Mouse (Mus musculus): ENCODE measurements around the gene Fbxl17. TPM values are rescaled to one million over a fixed set of nuclear protein-coding genes. Genes with fewer than 3 reads are reported as not detected.

The Fbxl17 gene
- polyA plus RNA-seq, 1 experiment from 2014 or later, result 4.3 TPM

- Histone ChIP-seq H3K9me3 (ENCODE audit: control insufficient read depth) (no peaks in the 10 kb centered on the region), H3K4me2 (replicated peaks; ENCODE audit: low read depth) (no peak overlapping the region), H3K9ac (ENCODE audit: low read depth, low read length) (no peak overlapping the region), H3K36me3 (ENCODE audit: control insufficient read depth, insufficient read depth) (no peaks in the 10 kb centered on the region), H3K4me3 (ENCODE audit: low read depth, low read length) (no peak overlapping the region), H3K27ac (ENCODE audit: low read depth, low read length) (no peak overlapping the region), H3K27me3 (replicated peaks; ENCODE audit: control insufficient read depth, insufficient read depth, low read length) (no peaks in the 10 kb centered on the region), H3K4me1 (replicated peaks; ENCODE audit: control insufficient read depth, insufficient read depth, low read length) (no peaks in the 10 kb centered on the region)
- TF ChIP-seq CTCF (IDR thresholded peaks at IDR 0.05; ENCODE audit: low read depth), result no peak
- ATAC-seq, result no peak
- WGBS, result 43% methylated on average over 2 of the region's 2 CpGs
Observed at GRCm38 (mm10) chr17:63095553-63095952, 404.3 kb downstream of the Fbxl17 start.

DNA sequence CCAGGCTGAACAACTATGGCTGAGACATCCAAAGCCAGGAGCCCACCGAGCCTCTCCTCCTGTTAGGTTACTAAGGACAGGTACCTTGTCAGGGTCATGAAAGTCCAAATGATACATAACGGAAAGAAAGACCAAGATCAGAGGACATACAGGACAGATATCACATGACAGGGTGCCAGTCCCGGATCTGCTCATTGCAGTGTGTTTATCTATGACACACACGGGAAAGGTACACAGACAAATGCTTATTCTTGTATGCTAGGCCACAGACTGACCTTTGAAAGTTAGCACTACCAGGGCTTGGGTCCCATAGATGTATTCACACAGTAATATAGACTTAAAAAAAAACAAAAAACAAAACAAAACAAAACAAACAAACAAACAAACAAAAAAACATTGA is 404.8 kb downstream of the Fbxl17 start:
- Histone ChIP-seq H3K9ac (ENCODE audit: low read depth, low read length) (no peak overlapping the region), H3K36me3 (ENCODE audit: control insufficient read depth, insufficient read depth) (no peaks in the 10 kb centered on the region), H3K9me3 (ENCODE audit: control insufficient read depth) (no peaks in the 10 kb centered on the region), H3K27me3 (replicated peaks; ENCODE audit: control insufficient read depth, insufficient read depth, low read length) (no peaks in the 10 kb centered on the region), H3K4me2 (replicated peaks; ENCODE audit: low read depth) (no peak overlapping the region), H3K27ac (ENCODE audit: low read depth, low read length) (no peak overlapping the region), H3K4me3 (ENCODE audit: low read depth, low read length) (no peak overlapping the region), H3K4me1 (replicated peaks; ENCODE audit: control insufficient read depth, insufficient read depth, low read length) (no peaks in the 10 kb centered on the region)
- 60% methylated on average over 4 of the region's 4 CpGs for WGBS
- TF ChIP-seq CTCF (IDR thresholded peaks at IDR 0.05; ENCODE audit: low read depth), result no peak
- ATAC-seq, result no peak

DNA sequence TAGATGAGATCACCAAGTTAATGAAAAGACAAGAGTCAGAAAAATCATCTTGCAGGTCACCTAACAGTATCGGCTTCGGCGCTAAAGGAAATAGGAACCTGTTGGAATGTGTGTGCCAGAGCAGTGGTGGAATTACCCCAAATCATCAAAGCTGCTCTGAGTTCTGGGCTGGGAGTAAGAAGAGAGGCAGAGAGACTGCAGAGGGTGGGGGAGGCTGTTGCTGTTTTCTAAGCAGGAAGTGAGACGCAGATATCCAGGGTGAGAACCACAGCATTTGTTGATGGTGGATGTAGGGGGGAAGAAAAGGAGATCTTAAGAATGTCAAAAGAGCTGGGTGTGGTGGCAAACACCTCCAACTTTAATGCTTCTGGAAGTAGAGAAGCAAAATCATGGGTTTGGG is 406.6 kb downstream of the Fbxl17 start:
- Histone ChIP-seq H3K9ac (ENCODE audit: low read depth, low read length) (no peak overlapping the region), H3K9me3 (ENCODE audit: control insufficient read depth) (no peaks in the 10 kb centered on the region), H3K27me3 (replicated peaks; ENCODE audit: control insufficient read depth, insufficient read depth, low read length) (no peaks in the 10 kb centered on the region), H3K27ac (ENCODE audit: low read depth, low read length) (no peak overlapping the region), H3K4me2 (replicated peaks; ENCODE audit: low read depth) (no peak overlapping the region), H3K4me1 (replicated peaks; ENCODE audit: control insufficient read depth, insufficient read depth, low read length) (no peaks in the 10 kb centered on the region), H3K36me3 (ENCODE audit: control insufficient read depth, insufficient read depth) (no peaks in the 10 kb centered on the region), H3K4me3 (ENCODE audit: low read depth, low read length) (no peak overlapping the region)
- WGBS, result 76% methylated on average over 4 of the region's 4 CpGs
- ATAC-seq, result no peak
- no peak for TF ChIP-seq CTCF (IDR thresholded peaks at IDR 0.05; ENCODE audit: low read depth)

- no peaks in the 10 kb centered on the region for H3K9me3 ChIP-seq (ENCODE audit: control insufficient read depth)
- no peak for TF ChIP-seq CTCF (IDR thresholded peaks at IDR 0.05; ENCODE audit: low read depth)
- no peak overlapping the region for H3K9ac ChIP-seq (ENCODE audit: low read depth, low read length)
- 86% methylated on average over 6 of the region's 6 CpGs for WGBS
- H3K4me1 ChIP-seq (replicated peaks; ENCODE audit: control insufficient read depth, insufficient read depth, low read length), result no peaks in the 10 kb centered on the region
- ATAC-seq, result no peak
- no peak overlapping the region for H3K4me3 ChIP-seq (ENCODE audit: low read depth, low read length)
- no peak overlapping the region for H3K4me2 ChIP-seq (replicated peaks; ENCODE audit: low read depth)
- H3K36me3 ChIP-seq (ENCODE audit: control insufficient read depth, insufficient read depth), result no peaks in the 10 kb centered on the region
- H3K27me3 ChIP-seq (replicated peaks; ENCODE audit: control insufficient read depth, insufficient read depth, low read length), result no peaks in the 10 kb centered on the region
- no peak overlapping the region for H3K27ac ChIP-seq (ENCODE audit: low read depth, low read length)
Observed at GRCm38 (mm10) chr17:63092774-63093173, 407.0 kb downstream of the Fbxl17 start.

GRCm38 (mm10) chr17:63090112-63090511 is 409.7 kb downstream of the Fbxl17 start:
- WGBS, result 80% methylated on average over 3 of the region's 3 CpGs

GRCm38 (mm10) chr17:63087265-63087664 is 412.6 kb downstream of the Fbxl17 start:
- Histone ChIP-seq H3K9me3 (ENCODE audit: control insufficient read depth) (no peaks in the 10 kb centered on the region), H3K9ac (ENCODE audit: low read depth, low read length) (no peak overlapping the region), H3K4me1 (replicated peaks; ENCODE audit: control insufficient read depth, insufficient read depth, low read length) (no peaks in the 10 kb centered on the region), H3K36me3 (ENCODE audit: control insufficient read depth, insufficient read depth) (no peaks in the 10 kb centered on the region), H3K4me2 (replicated peaks; ENCODE audit: low read depth) (no peak overlapping the region), H3K27me3 (replicated peaks; ENCODE audit: control insufficient read depth, insufficient read depth, low read length) (no peaks in the 10 kb centered on the region), H3K27ac (ENCODE audit: low read depth, low read length) (no peak overlapping the region), H3K4me3 (ENCODE audit: low read depth, low read length) (no peak overlapping the region)
- 78% methylated on average over 10 of the region's 10 CpGs for WGBS
- ATAC-seq, result no peak
- no peak for TF ChIP-seq CTCF (IDR thresholded peaks at IDR 0.05; ENCODE audit: low read depth)

More at GRCm38 (mm10) chr17:63090112-63090511, 409.7 kb downstream of the Fbxl17 start:
- Histone ChIP-seq H3K9me3 (ENCODE audit: control insufficient read depth) (no peaks in the 10 kb centered on the region), H3K4me1 (replicated peaks; ENCODE audit: control insufficient read depth, insufficient read depth, low read length) (no peaks in the 10 kb centered on the region), H3K27me3 (replicated peaks; ENCODE audit: control insufficient read depth, insufficient read depth, low read length) (no peaks in the 10 kb centered on the region), H3K4me3 (ENCODE audit: low read depth, low read length) (no peak overlapping the region), H3K4me2 (replicated peaks; ENCODE audit: low read depth) (no peak overlapping the region), H3K9ac (ENCODE audit: low read depth, low read length) (no peak overlapping the region), H3K27ac (ENCODE audit: low read depth, low read length) (no peak overlapping the region), H3K36me3 (ENCODE audit: control insufficient read depth, insufficient read depth) (no peaks in the 10 kb centered on the region)
- TF ChIP-seq CTCF (IDR thresholded peaks at IDR 0.05; ENCODE audit: low read depth), result no peak
- no peak for ATAC-seq

GRCm38 (mm10) chr17:63086526-63086925 is 413.3 kb downstream of the Fbxl17 start:
- Histone ChIP-seq H3K4me1 (replicated peaks; ENCODE audit: control insufficient read depth, insufficient read depth, low read length) (no peaks in the 10 kb centered on the region), H3K27ac (ENCODE audit: low read depth, low read length) (no peak overlapping the region), H3K36me3 (ENCODE audit: control insufficient read depth, insufficient read depth) (no peaks in the 10 kb centered on the region), H3K4me3 (ENCODE audit: low read depth, low read length) (no peak overlapping the region), H3K4me2 (replicated peaks; ENCODE audit: low read depth) (no peak overlapping the region), H3K9ac (ENCODE audit: low read depth, low read length) (no peak overlapping the region), H3K9me3 (ENCODE audit: control insufficient read depth) (no peaks in the 10 kb centered on the region), H3K27me3 (replicated peaks; ENCODE audit: control insufficient read depth, insufficient read depth, low read length) (no peaks in the 10 kb centered on the region)
- no peak for ATAC-seq
- no peak for TF ChIP-seq CTCF (IDR thresholded peaks at IDR 0.05; ENCODE audit: low read depth)
- WGBS, result 70% methylated on average over 3 of the region's 3 CpGs

All from intestine, postnatal 0 days (tissue).